Mouse (Mus musculus) embryonic facial prominence, embryonic 14.5 days (tissue): Measurements from ENCODE around the gene Haus5. TPM values are rescaled to one million over a fixed set of nuclear protein-coding genes. Genes with fewer than 3 reads are reported as not detected.

Source experiments
- ATAC-seq: fragments of 200-750 bp; cut with Nextera tagmentation; 2 replicates; pipeline ENCODE4 v1.8.0; 2017; ENCODE audit warnings: low read depth, moderate number of reproducible peaks, moderate TSS enrichment
- DNase-seq: peaks from one replicate; pipeline ENCODE4 v3.0.0-alpha.2; 2015; ENCODE audit warnings: low spot score
- H3K27ac ChIP-seq: fragments of 300-500 bp; sonication (generic); replicated peaks from 2 replicates; pipeline ENCODE4 v1.5.1; 2014; ENCODE audit warnings: low read depth, mild to moderate bottlenecking, low read length, moderate library complexity
- H3K27me3 ChIP-seq: fragments of 300-500 bp; sonication (generic); replicated peaks from 2 replicates; pipeline ENCODE4 v1.6.1; 2014; ENCODE audit warnings: low read length; ENCODE audit not compliant: control insufficient read depth, insufficient read depth
- H3K36me3 ChIP-seq: fragments of 300-500 bp; sonication (generic); 2 replicates; pipeline ENCODE4 v1.6.1; 2014; ENCODE audit warnings: low read length, mixed read lengths; ENCODE audit not compliant: control insufficient read depth, insufficient read depth
- H3K4me1 ChIP-seq: fragments of 300-500 bp; sonication (generic); 2 replicates; pipeline ENCODE4 v1.6.1; 2014; ENCODE audit warnings: antibody characterized with exemption, low read length; ENCODE audit not compliant: control insufficient read depth, insufficient read depth
- H3K4me2 ChIP-seq: fragments of 300-500 bp; sonication (generic); 2 replicates; pipeline ENCODE4 v1.6.1; 2014; ENCODE audit warnings: low read depth, mild to moderate bottlenecking, low read length, moderate library complexity, mixed read lengths
- H3K4me3 ChIP-seq: fragments of 300-500 bp; sonication (generic); 2 replicates; pipeline ENCODE4 v1.5.1; 2014; ENCODE audit warnings: low read depth, mild to moderate bottlenecking, low read length
- H3K9ac ChIP-seq: fragments of 300-500 bp; sonication (generic); 2 replicates; pipeline ENCODE4 v1.6.1; 2014; ENCODE audit warnings: low read depth, mild to moderate bottlenecking, low read length, moderate library complexity, mixed read lengths
- H3K9me3 ChIP-seq: fragments of 300-500 bp; sonication (generic); 2 replicates; pipeline ENCODE4 v1.6.1; 2016; ENCODE audit warnings: low read length; ENCODE audit not compliant: control insufficient read depth
- WGBS: fragments of 180-500 bp; shearing (Covaris S2); extraction: QIAGEN DNeasy Blood & Tissue Kit; methylation state at CpG from one replicate; pipeline ENCODE4 v1.1.7; 2014; 5-methylcytosine and 5-hydroxymethylcytosine counted together
- polyA plus RNA-seq: library from polyadenylated mRNA; unstranded; fragments of >200 nt; fragmentation: Nextera tagmentation; extraction: Ambion mirVana; gene quantifications from 2 replicates; pipeline ENCODE4 v1.2.1, GENCODE M21; 2014

The Haus5 gene
- polyA plus RNA-seq, 1 experiment from 2014 or later = 30.7 TPM

GRCm38 (mm10) chr7:30635752-30636151 lies 29.0 kb downstream of the Haus5 start, which contains the start of gene Etv2:
Etv2 (minus strand) TSS chr7:30635852.
- H3K27ac ChIP-seq = no peak within 1 kb of the TSS
- under 1% methylated on average over 5 of the region's 5 CpGs for WGBS
- peaks cover 10% of the 10 kb centered on the region for H3K36me3 ChIP-seq
- H3K4me2 ChIP-seq = peak within 1 kb of the TSS; percentile 36
- H3K4me1 ChIP-seq = no peaks in the 10 kb centered on the region; the same call in 1 of the 2 replicates
- DNase-seq = no peak
- H3K4me3 ChIP-seq = peak within 1 kb of the TSS; percentile 21
- H3K9me3 ChIP-seq = no peaks in the 10 kb centered on the region
- H3K27me3 ChIP-seq = peaks cover 55% of the 10 kb centered on the region
- H3K9ac ChIP-seq = no peak within 1 kb of the TSS
- ATAC-seq = no peak

DNA sequence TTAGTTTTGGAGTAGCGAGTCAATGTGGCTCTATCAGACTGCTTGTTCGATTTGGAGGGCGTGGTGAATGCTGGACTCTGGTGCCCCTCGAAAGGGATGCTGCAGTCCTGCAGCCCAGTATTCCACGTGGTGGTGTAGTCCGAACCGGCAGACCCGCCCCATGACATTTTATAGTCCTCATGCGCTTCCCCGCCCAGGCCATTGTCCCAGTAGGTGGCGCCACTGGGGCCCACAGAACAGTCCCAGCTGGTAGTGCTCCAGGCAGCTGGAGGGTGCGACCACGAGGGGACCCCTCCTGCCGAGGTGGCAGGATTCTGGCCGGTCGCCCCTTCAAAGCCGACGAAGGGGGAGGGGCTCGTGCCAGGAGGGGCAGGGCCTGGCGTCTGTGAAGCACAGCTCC lies 30.2 kb downstream of the Haus5 start:
- DNase-seq = peak; percentile 20
- peak; percentile 68 for ATAC-seq
- no peaks in the 10 kb centered on the region for H3K9me3 ChIP-seq
- H3K4me2 ChIP-seq = peak overlapping the region; percentile 36
- H3K27ac ChIP-seq = no peak overlapping the region
- H3K27me3 ChIP-seq = peaks cover 55% of the 10 kb centered on the region
- 0 out of 2 replicates have a peak, but pooled peaks cover 1% of the 10 kb centered on the region for H3K36me3 ChIP-seq
- H3K9ac ChIP-seq = no peak overlapping the region
- peak overlapping the region; percentile 21 for H3K4me3 ChIP-seq
- under 1% methylated on average over 20 of the region's 20 CpGs for WGBS
- H3K4me1 ChIP-seq = no peaks in the 10 kb centered on the region; the same call in 1 of the 2 replicates

DNA sequence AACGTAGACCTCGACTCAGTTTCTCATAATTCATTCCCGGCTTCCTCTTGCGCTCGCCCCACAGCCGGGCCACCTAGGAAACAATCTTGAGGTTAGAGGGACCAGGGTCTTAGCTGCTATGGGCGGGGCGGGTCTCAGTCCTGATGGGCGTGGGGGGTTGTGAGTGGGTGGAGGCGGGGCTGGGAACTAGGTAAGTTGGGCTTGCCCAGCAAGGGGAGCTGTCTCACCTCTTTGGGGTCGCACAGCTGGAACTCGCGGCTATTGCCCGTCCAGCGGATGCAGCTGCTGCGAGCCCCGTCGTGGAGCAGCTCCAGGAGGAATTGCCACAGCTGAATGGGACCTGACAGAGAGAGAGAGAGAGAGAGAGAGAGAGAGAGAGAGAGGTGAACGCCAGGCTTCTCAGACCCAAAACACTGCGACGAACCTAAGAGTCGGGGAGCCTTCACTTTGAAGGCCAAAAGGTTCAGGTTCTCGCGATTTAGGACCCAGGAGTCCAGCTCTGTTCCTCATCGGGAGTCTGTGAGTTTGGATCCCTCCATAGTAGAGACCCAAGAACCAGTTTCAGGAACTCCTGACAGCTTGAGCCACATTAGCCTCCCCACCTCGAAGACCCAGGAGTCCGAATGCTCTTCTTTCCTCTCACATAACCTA lies 30.9 kb downstream of the Haus5 start:
- H3K4me3 ChIP-seq = peak overlapping the region; percentile 8; the same call in 1 of the 2 replicates
- no peaks in the 10 kb centered on the region for H3K36me3 ChIP-seq
- no peak overlapping the region for H3K9ac ChIP-seq
- DNase-seq (no peak), ATAC-seq (no peak)
- H3K4me2 ChIP-seq = 0 out of 2 replicates have a peak overlapping the region, but pooled peaks have one; percentile 36
- H3K4me1 ChIP-seq = no peaks in the 10 kb centered on the region; the same call in 1 of the 2 replicates
- H3K27ac ChIP-seq = no peak overlapping the region
- 7% methylated on average over 27 of the region's 27 CpGs for WGBS
- H3K9me3 ChIP-seq = no peaks in the 10 kb centered on the region
- peaks cover 55% of the 10 kb centered on the region for H3K27me3 ChIP-seq

- H3K27ac ChIP-seq = no peak overlapping the region
- peaks cover 4% of the 10 kb centered on the region; the same call in 1 of the 2 replicates for H3K36me3 ChIP-seq
- H3K27me3 ChIP-seq = peaks cover 26% of the 10 kb centered on the region
- ATAC-seq (no peak), DNase-seq (no peak)
- H3K9me3 ChIP-seq = no peaks in the 10 kb centered on the region
- H3K9ac ChIP-seq = no peak overlapping the region
- peaks cover 8% of the 10 kb centered on the region for H3K4me1 ChIP-seq
- H3K4me3 ChIP-seq = no peak overlapping the region
- no peak overlapping the region for H3K4me2 ChIP-seq
Measured at GRCm38 (mm10) chr7:30629013-30629412, 35.8 kb downstream of the Haus5 start.

DNA sequence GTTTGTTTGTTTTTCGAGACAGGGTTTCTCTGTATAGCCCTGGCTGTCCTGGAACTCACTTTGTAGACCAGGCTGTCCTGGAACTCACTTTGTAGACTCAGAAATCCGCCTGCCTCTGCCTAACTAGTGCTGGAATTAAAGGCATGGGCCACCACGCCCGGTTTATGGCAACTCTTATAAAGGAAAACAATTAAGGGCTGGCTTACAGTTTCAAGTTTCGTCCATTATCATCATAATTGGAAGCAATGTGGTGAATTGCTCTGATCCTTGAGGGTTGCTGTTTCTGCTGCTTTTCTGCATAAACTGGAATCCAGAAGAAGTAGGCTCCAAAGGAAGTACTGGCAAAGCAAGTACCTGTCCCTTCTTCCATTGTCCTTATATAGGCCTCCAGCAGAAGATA lies 38.1 kb downstream of the Haus5 start:
- Histone ChIP-seq H3K9me3 (no peaks in the 10 kb centered on the region), H3K4me1 (peaks cover 8% of the 10 kb centered on the region), H3K4me3 (no peak overlapping the region), H3K9ac (no peak overlapping the region), H3K36me3 (peaks cover 28% of the 10 kb centered on the region), H3K27ac (no peak overlapping the region), H3K27me3 (0 out of 2 replicates have a peak, but pooled peaks cover 3% of the 10 kb centered on the region), H3K4me2 (no peak overlapping the region)
- no peak for DNase-seq
- WGBS = 81% methylated on average over 5 of the region's 5 CpGs
- no peak for ATAC-seq

DNA sequence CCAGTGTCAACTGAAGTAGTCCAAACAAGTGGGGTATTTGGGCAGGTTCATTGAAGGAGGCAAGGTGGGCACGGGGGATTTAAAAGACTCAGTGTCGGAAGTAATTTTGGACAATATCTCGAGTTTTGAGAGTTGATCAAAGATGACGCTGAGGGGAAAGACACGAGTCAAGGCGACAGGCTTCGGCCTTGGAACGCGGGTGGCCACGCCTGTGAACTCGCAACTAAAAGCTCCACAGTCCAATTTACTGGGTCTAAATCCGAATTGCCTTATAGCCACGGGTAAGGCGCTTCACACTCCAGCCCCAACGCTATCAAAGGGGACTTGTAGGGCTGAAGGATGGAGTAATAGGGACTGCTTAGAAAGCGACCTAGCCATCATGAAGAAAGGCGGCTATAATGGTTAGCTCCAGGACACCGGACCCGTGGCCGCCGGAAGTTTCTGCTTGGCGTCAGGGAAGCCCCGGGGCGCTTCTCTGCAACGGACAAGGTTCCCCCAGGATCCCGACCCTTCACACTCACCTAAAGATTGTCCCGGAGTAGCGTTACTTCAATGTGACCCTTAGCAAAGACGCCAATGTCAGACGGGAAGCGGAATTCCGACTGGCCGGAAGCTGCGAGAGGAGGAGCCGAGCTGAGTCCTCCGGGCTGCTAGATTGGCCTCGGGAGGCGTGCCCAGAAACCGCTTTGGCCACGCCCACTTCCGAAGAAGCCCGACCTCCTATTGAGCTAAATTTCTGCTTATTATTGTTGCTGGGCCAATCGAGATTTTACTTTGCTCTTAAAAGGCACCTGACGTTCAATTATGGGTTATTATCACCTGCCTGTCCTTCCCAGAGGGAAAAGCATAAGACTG lies 39.0 kb downstream of the Haus5 start, which contains the start of gene Cox6b1:
Gene Cox6b1 (minus strand): TSS at position 622 of the 855 bp plus-strand sequence.
- peak; percentile 95 for ATAC-seq
- 2% methylated on average over 44 of the region's 44 CpGs for WGBS
- Histone ChIP-seq H3K4me3 (peak within 1 kb of the TSS; percentile 80), H3K9ac (peak within 1 kb of the TSS; percentile 84), H3K9me3 (no peaks in the 10 kb centered on the region), H3K4me1 (peaks cover 8% of the 10 kb centered on the region), H3K27me3 (no peaks in the 10 kb centered on the region), H3K4me2 (peak within 1 kb of the TSS; percentile 59), H3K36me3 (peaks cover 35% of the 10 kb centered on the region), H3K27ac (no peak within 1 kb of the TSS; the same call in 1 of the 2 replicates)
- DNase-seq = peak; percentile 95

DNA sequence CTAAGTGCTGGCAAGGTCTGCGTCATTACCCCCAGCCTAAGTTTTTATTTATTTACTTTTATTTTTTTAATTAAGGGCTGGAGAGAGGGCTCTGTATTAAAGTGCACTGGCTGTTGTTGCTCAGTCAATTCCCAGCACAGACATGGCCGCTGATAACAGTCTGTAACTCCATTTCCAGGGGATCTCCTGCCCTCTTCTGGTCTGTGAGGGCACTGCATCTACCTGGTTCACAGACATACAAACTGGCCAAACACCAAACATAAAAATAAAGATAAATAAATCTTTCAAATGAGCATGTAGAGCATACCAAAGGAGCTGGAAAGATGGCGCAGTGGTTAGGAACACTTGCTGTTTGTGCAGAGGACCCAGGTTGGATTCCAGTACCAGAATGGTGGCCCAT lies 45.6 kb downstream of the Haus5 start:
- no peak overlapping the region for H3K4me3 ChIP-seq
- DNase-seq = no peak
- no peaks in the 10 kb centered on the region for H3K4me1 ChIP-seq
- no peak overlapping the region for H3K4me2 ChIP-seq
- H3K27ac ChIP-seq = no peak overlapping the region
- ATAC-seq = no peak
- peaks cover 79% of the 10 kb centered on the region for H3K36me3 ChIP-seq
- no peaks in the 10 kb centered on the region for H3K27me3 ChIP-seq
- no peak overlapping the region for H3K9ac ChIP-seq
- no peaks in the 10 kb centered on the region for H3K9me3 ChIP-seq
- WGBS = 85% methylated on average over 3 of the region's 3 CpGs

DNA sequence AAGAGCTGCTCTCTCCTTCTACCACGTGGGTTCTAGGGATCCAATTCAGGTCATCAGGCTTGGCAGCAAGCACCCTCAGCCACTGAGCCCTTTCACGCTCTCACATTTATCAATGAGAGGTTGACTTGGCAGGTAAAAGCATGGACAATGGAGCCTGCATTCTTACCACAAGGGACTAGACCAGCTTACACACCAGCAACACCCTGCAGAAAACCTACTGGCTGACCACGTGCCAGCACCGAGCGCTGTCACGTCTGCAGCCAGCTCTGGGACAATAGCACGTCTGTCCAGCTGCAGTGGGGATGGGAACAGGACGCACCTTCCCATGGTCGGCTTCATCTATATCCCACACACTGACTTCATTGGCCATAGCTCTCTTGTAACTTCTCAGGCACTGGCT lies 46.1 kb downstream of the Haus5 start:
- WGBS = 89% methylated on average over 9 of the region's 9 CpGs
- Histone ChIP-seq H3K4me1 (no peaks in the 10 kb centered on the region), H3K4me3 (no peak overlapping the region), H3K36me3 (peaks cover 74% of the 10 kb centered on the region), H3K4me2 (no peak overlapping the region), H3K27me3 (no peaks in the 10 kb centered on the region), H3K9me3 (no peaks in the 10 kb centered on the region), H3K27ac (no peak overlapping the region), H3K9ac (no peak overlapping the region)
- ATAC-seq (no peak), DNase-seq (no peak)
